ENCODE assay signal across 20 mouse cellular contexts in genomic region chr10:81165118-81165517, GRCm38 (mm10). TPM values are rescaled to one million over a fixed set of nuclear protein-coding genes. Genes with fewer than 3 reads are reported as not detected.
DNase-seq lines count a peak whose midpoint lies in the region; ATAC-seq lines count a peak whose summit lies in the region.
"Had no signal": no experiment of that assay in that cellular context is flagged by ENCODE, and none has a peak within 500 bp of the region (broad histone marks: within the 10 kb centered on the region; RNA-seq: fewer than 3 reads in every experiment).

No protein-coding gene starts in this region.

- no peak overlapping the region for H3K4me2 ChIP-seq in kidney, embryonic 14.5 days (replicated peaks; ENCODE audit: low read depth, low read length)
- no peak overlapping the region for H3K4me2 ChIP-seq in midbrain, embryonic 13.5 days (replicated peaks)
- H3K4me2 ChIP-seq: limb, embryonic 15.5 days; midbrain, embryonic 15.5 days had no signal

- H3K9ac ChIP-seq in kidney, embryonic 14.5 days (ENCODE audit: low read depth, low read length): peak overlapping the region; percentile 37; the same call in 1 of the 2 replicates
- H3K9ac ChIP-seq in midbrain, embryonic 13.5 days (replicated peaks): 0 out of 2 replicates have a peak overlapping the region, but pooled peaks have one; percentile 21
- H3K9ac ChIP-seq: limb, embryonic 15.5 days; midbrain, embryonic 15.5 days had no signal

- no peak for ATAC-seq in kidney, embryonic 14.5 days (ENCODE audit: low FRiP score, low TSS enrichment)
- no peak for ATAC-seq in midbrain, embryonic 13.5 days
- no peak for ATAC-seq in activated CD4-positive, CD25-positive, alpha-beta regulatory T cell, adult 4 months
- ATAC-seq: CD4-positive, CD25-positive, alpha-beta regulatory T cell, adult 4 months; midbrain, embryonic 15.5 days had no signal

- H3K4me3 ChIP-seq in kidney, embryonic 14.5 days (ENCODE audit: low read length): no peak overlapping the region
- no peak overlapping the region for H3K4me3 ChIP-seq in midbrain, embryonic 13.5 days (replicated peaks)
- no peak overlapping the region for H3K4me3 ChIP-seq in midbrain, embryonic 10.5 days
- H3K4me3 ChIP-seq: heart, embryonic 10.5 days; left cerebral cortex, adult 2 months; limb, embryonic 15.5 days; midbrain, embryonic 15.5 days had no signal

- no peak for DNase-seq in kidney, adult 11 months
- no peak for DNase-seq in midbrain, embryonic 10.5 days (ENCODE audit: low spot score)
- peak; percentile 77 to 78 for DNase-seq in cerebellum, postnatal 25 days
- no peak for DNase-seq in urinary bladder, postnatal 25 days (ENCODE audit: low spot score)
- DNase-seq: gastrocnemius, postnatal 25 days; heart, postnatal 36 days; lung, postnatal 10 days; right cerebral cortex, postnatal 25 days had no signal

- peaks cover 38% of the 10 kb centered on the region for H3K36me3 ChIP-seq in kidney, embryonic 14.5 days (ENCODE audit: control insufficient read depth, insufficient read depth, low read length)
- H3K36me3 ChIP-seq in midbrain, embryonic 13.5 days: peaks cover 47% of the 10 kb centered on the region
- peaks cover 56% of the 10 kb centered on the region for H3K36me3 ChIP-seq in midbrain, embryonic 10.5 days

- no peaks in the 10 kb centered on the region for H3K27me3 ChIP-seq in kidney, embryonic 14.5 days (ENCODE audit: control insufficient read depth, insufficient read depth, low read length)
- no peaks in the 10 kb centered on the region for H3K27me3 ChIP-seq in midbrain, embryonic 13.5 days
- H3K27me3 ChIP-seq in midbrain, embryonic 10.5 days (ENCODE audit: low read depth, poor library complexity, severe bottlenecking): no peaks in the 10 kb centered on the region
- H3K27me3 ChIP-seq: limb, embryonic 15.5 days; midbrain, embryonic 15.5 days had no signal

- WGBS in kidney, embryonic 14.5 days: 37% methylated on average over 8 of the region's 8 CpGs
- 91% methylated on average over 8 of the region's 8 CpGs for WGBS in midbrain, embryonic 13.5 days
- 88% methylated on average over 8 of the region's 8 CpGs for WGBS in midbrain, embryonic 10.5 days

- peaks cover 19% of the 10 kb centered on the region for H3K4me1 ChIP-seq in kidney, embryonic 14.5 days (ENCODE audit: control insufficient read depth, insufficient read depth, low read length)
- peaks cover 45% of the 10 kb centered on the region for H3K4me1 ChIP-seq in midbrain, embryonic 13.5 days (replicated peaks)
- H3K4me1 ChIP-seq in midbrain, embryonic 10.5 days: peaks cover 48% of the 10 kb centered on the region

- no peaks in the 10 kb centered on the region for H3K9me3 ChIP-seq in kidney, embryonic 14.5 days (ENCODE audit: control insufficient read depth, low read length)
- no peaks in the 10 kb centered on the region for H3K9me3 ChIP-seq in midbrain, embryonic 13.5 days
- no peaks in the 10 kb centered on the region for H3K9me3 ChIP-seq in midbrain, embryonic 10.5 days (replicated peaks)
- H3K9me3 ChIP-seq: heart, embryonic 10.5 days; limb, embryonic 15.5 days; midbrain, embryonic 15.5 days had no signal

- H3K27ac ChIP-seq in kidney, embryonic 14.5 days (ENCODE audit: low read depth, low read length): no peak overlapping the region
- H3K27ac ChIP-seq in midbrain, embryonic 13.5 days: no peak overlapping the region
- no peak overlapping the region for H3K27ac ChIP-seq in midbrain, embryonic 10.5 days (replicated peaks)
- H3K27ac ChIP-seq: heart, embryonic 10.5 days; kidney, postnatal 0 days; left cerebral cortex, adult 2 months; limb, embryonic 15.5 days; midbrain, embryonic 15.5 days had no signal

RNA-seq across cellular contexts. Expression of gene Pias4, which starts 2.6 kb away (rescaled TPM):
- 45.3 and 48.4 TPM in 2 replicates for polyA plus RNA-seq in kidney, embryonic 14.5 days (2014; fragmentation: Nextera tagmentation; extraction: Ambion mirVana)
- 60.0 and 60.9 TPM in 2 replicates for polyA plus RNA-seq in midbrain, embryonic 13.5 days (2015; fragmentation: Nextera tagmentation; extraction: Ambion mirVana)
- 61.4 and 68.5 TPM in 2 replicates for polyA plus RNA-seq in midbrain, embryonic 10.5 days (2016; fragmentation: Nextera tagmentation; extraction: Ambion mirVana)
- 10 to 100 TPM; 17.6 to 23.8 TPM for polyA plus RNA-seq in activated CD4-positive, CD25-positive, alpha-beta regulatory T cell, adult 4 months (2017; shearing (Covaris generic))

RNA-seq across cellular contexts. Expression of gene Eef2, which starts 11.3 kb away (rescaled TPM):
- polyA plus RNA-seq in kidney, embryonic 14.5 days (2014; fragmentation: Nextera tagmentation; extraction: Ambion mirVana): 465 and 473 TPM in 2 replicates
- polyA plus RNA-seq in midbrain, embryonic 13.5 days (2015; fragmentation: Nextera tagmentation; extraction: Ambion mirVana): 565 and 579 TPM in 2 replicates
- polyA plus RNA-seq in midbrain, embryonic 10.5 days (2016; fragmentation: Nextera tagmentation; extraction: Ambion mirVana): 528 and 571 TPM in 2 replicates
- 1,000 to 10,000 TPM in 1 of 2 experiments, 100 to 1,000 TPM in 1; 933 to 1,303 TPM for polyA plus RNA-seq in activated CD4-positive, CD25-positive, alpha-beta regulatory T cell, adult 4 months (2017; shearing (Covaris generic))

RNA-seq across cellular contexts. Expression of gene Dapk3, which starts 17.7 kb away (rescaled TPM):
- 45.7 and 58.0 TPM in 2 replicates for polyA plus RNA-seq in kidney, embryonic 14.5 days (2014; fragmentation: Nextera tagmentation; extraction: Ambion mirVana)
- polyA plus RNA-seq in midbrain, embryonic 13.5 days (2015; fragmentation: Nextera tagmentation; extraction: Ambion mirVana): 48.4 and 67.3 TPM in 2 replicates
- 52.7 and 53.3 TPM in 2 replicates for polyA plus RNA-seq in midbrain, embryonic 10.5 days (2016; fragmentation: Nextera tagmentation; extraction: Ambion mirVana)
- 1 to 10 TPM; 4.1 to 4.9 TPM for polyA plus RNA-seq in activated CD4-positive, CD25-positive, alpha-beta regulatory T cell, adult 4 months (2017; shearing (Covaris generic))

RNA-seq across cellular contexts. Expression of gene 4930442H23Rik, which starts 18.5 kb away (rescaled TPM):
- polyA plus RNA-seq in kidney, embryonic 14.5 days (2014; fragmentation: Nextera tagmentation; extraction: Ambion mirVana): not detected in 2 replicates
- polyA plus RNA-seq in midbrain, embryonic 13.5 days (2015; fragmentation: Nextera tagmentation; extraction: Ambion mirVana): 0.12 and 0.15 TPM in 2 replicates
- polyA plus RNA-seq in midbrain, embryonic 10.5 days (2016; fragmentation: Nextera tagmentation; extraction: Ambion mirVana): 0.09 TPM in 1 of 2 replicates, not detected in the other
- not detected for polyA plus RNA-seq in activated CD4-positive, CD25-positive, alpha-beta regulatory T cell, adult 4 months (2017; shearing (Covaris generic))
- polyA plus RNA-seq: CD4-positive, CD25-positive, alpha-beta regulatory T cell, adult 4 months; embryonic facial prominence, embryonic 11.5 days; frontal cortex, adult 2 months; heart, embryonic 10.5 days; kidney, postnatal 0 days; limb, embryonic 15.5 days; midbrain, embryonic 15.5 days; urinary bladder, adult 2 months had no signal

RNA-seq across cellular contexts. Expression of gene Zbtb7a, which starts 30.1 kb away (rescaled TPM):
- polyA plus RNA-seq in kidney, embryonic 14.5 days (2014; fragmentation: Nextera tagmentation; extraction: Ambion mirVana): 16.1 and 18.1 TPM in 2 replicates
- polyA plus RNA-seq in midbrain, embryonic 13.5 days (2015; fragmentation: Nextera tagmentation; extraction: Ambion mirVana): 13.2 and 15.2 TPM in 2 replicates
- 7.8 and 9.8 TPM in 2 replicates for polyA plus RNA-seq in midbrain, embryonic 10.5 days (2016; fragmentation: Nextera tagmentation; extraction: Ambion mirVana)
- polyA plus RNA-seq in activated CD4-positive, CD25-positive, alpha-beta regulatory T cell, adult 4 months (2017; shearing (Covaris generic)): 10 to 100 TPM; 10.7 to 12.4 TPM

Comparison
In these comparisons a context has a peak if more than half of its experiments do, and no peak if none do; other contexts are left out.
1. DNase-seq: peak in cerebellum, postnatal 25 days (2 of 2); none in kidney, adult 11 months (single experiment), midbrain, embryonic 10.5 days (single experiment) and urinary bladder, postnatal 25 days (single experiment).